8 mouse cellular contexts compared by ENCODE assay signal in the genomic region with DNA sequence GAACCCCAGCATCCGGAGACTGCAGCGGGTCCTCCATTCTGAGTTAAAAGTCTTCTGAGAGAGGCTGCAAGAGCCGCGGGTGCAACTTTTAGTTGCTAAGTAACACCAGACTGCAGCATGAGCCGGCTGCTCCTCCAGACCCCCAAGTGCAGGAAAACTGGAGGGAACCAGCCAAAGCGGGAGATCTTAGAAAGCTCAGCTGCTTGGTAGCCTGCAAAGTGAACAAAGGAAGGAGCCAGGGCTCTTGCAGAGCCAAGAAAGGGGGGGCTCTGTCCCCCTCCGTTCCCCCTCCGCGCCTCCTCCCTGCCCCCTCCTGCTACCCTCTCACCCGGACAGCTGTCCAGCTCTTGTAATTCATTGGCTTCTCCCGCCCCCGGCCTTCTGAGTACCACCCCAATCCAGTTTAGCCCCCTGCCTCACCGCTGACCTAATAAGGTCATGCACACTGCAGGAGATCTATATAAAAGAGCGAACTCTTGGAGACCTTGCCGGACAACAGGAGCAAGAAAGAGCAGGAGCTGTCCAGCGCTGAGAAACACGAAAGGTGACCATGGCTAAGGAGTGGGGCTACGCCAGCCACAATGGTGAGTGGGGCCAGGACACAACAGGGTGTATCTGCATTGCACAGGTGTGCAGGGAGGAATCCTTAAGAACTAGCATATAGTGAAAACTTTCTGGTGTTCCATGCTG. TPM values are rescaled to one million over a fixed set of nuclear protein-coding genes. Genes with fewer than 3 reads are reported as not detected.
A peak's percentile ranks its signal among the peaks of the same experiment; 100 is the strongest.
DNase-seq lines count a peak whose midpoint lies in the region; ATAC-seq and TF ChIP-seq lines count a peak whose summit lies in the region.

A gene (plus strand): TSS at position 491 of the 690 bp plus-strand sequence.

- H3K9ac ChIP-seq in forebrain, embryonic 16.5 days (replicated peaks; ENCODE audit: low read depth, low read length) = peak within 1 kb of the TSS; percentile 12
- H3K9ac ChIP-seq in hindbrain, embryonic 13.5 days = peak within 1 kb of the TSS; percentile 70

- DNase-seq in layer of hippocampus, adult 2 months (ENCODE audit: low spot score in 2 of 2) = no peak
- DNase-seq in layer of hippocampus, adult 9-11 months = no peak
- DNase-seq in adrenal gland, postnatal 25 days = peak; percentile 17
- no peak for DNase-seq in testis, postnatal 10 days (ENCODE audit: low spot score)
- no peak for DNase-seq in frontal cortex, adult 2 months (ENCODE audit: extremely low spot score in 1 of 2, low spot score in 1 of 2)

- no peak within 1 kb of the TSS for H3K27ac ChIP-seq in layer of hippocampus, adult 2 months
- H3K27ac ChIP-seq in forebrain, embryonic 16.5 days (ENCODE audit: low read length) = no peak within 1 kb of the TSS
- no peak within 1 kb of the TSS for H3K27ac ChIP-seq in hindbrain, embryonic 13.5 days

- peak within 1 kb of the TSS; percentile 50 for H3K4me3 ChIP-seq in layer of hippocampus, adult 2 months
- peak within 1 kb of the TSS; percentile 34 for H3K4me3 ChIP-seq in forebrain, embryonic 16.5 days (replicated peaks; ENCODE audit: low read length)
- peak within 1 kb of the TSS; percentile 44 for H3K4me3 ChIP-seq in hindbrain, embryonic 13.5 days
- peak within 1 kb of the TSS; percentile 74 for H3K4me3 ChIP-seq in megakaryocyte, embryonic 14.5 days (replicated peaks)

- no peak for TF ChIP-seq CTCF in layer of hippocampus, adult 2 months (conservative IDR thresholded peaks at IDR 0.05)

- peak within 1 kb of the TSS; percentile 56 for H3K4me2 ChIP-seq in forebrain, embryonic 16.5 days (ENCODE audit: low read length)
- H3K4me2 ChIP-seq in hindbrain, embryonic 13.5 days = peak within 1 kb of the TSS; percentile 89

- no peaks in the 10 kb centered on the region for H3K9me3 ChIP-seq in forebrain, embryonic 16.5 days (ENCODE audit: control insufficient read depth, low read length)
- no peaks in the 10 kb centered on the region for H3K9me3 ChIP-seq in hindbrain, embryonic 13.5 days
- H3K9me3 ChIP-seq in megakaryocyte, embryonic 14.5 days = no peaks in the 10 kb centered on the region

- H3K4me1 ChIP-seq in forebrain, embryonic 16.5 days (replicated peaks; ENCODE audit: control insufficient read depth, insufficient read depth, low read length) = peaks cover 11% of the 10 kb centered on the region
- H3K4me1 ChIP-seq in hindbrain, embryonic 13.5 days (replicated peaks) = peaks cover 16% of the 10 kb centered on the region
- H3K4me1 ChIP-seq in megakaryocyte, embryonic 14.5 days = peaks cover 11% of the 10 kb centered on the region

- H3K36me3 ChIP-seq in forebrain, embryonic 16.5 days (ENCODE audit: control insufficient read depth, insufficient read depth) = no peaks in the 10 kb centered on the region
- no peaks in the 10 kb centered on the region for H3K36me3 ChIP-seq in hindbrain, embryonic 13.5 days
- H3K36me3 ChIP-seq in megakaryocyte, embryonic 14.5 days (replicated peaks; ENCODE audit: low read length) = no peaks in the 10 kb centered on the region

- WGBS in forebrain, embryonic 16.5 days = 3% methylated on average over 16 of the region's 18 CpGs
- WGBS in hindbrain, embryonic 13.5 days = 3% methylated on average over 18 of the region's 18 CpGs

- H3K27me3 ChIP-seq in forebrain, embryonic 16.5 days (replicated peaks; ENCODE audit: control insufficient read depth, insufficient read depth, low read length) = no peaks in the 10 kb centered on the region
- 0 out of 2 replicates have a peak, but pooled peaks cover 4% of the 10 kb centered on the region for H3K27me3 ChIP-seq in hindbrain, embryonic 13.5 days
- peaks cover 25% of the 10 kb centered on the region for H3K27me3 ChIP-seq in megakaryocyte, embryonic 14.5 days (replicated peaks)

- peak; percentile 94 for ATAC-seq in forebrain, embryonic 16.5 days
- peak; percentile 91 for ATAC-seq in hindbrain, embryonic 13.5 days (ENCODE audit: low FRiP score)

RNA-seq across cellular contexts. Expression of the gene that starts here (rescaled TPM):
- under 1 TPM in 1 of 2 experiments, not detected in 1; 0.20 TPM for total RNA-seq in layer of hippocampus, adult 2 months (2021)
- total RNA-seq in adrenal gland, postnatal 25 days (2021) = 710 and 875 TPM in 2 replicates
- 1.2 and 2.2 TPM in 2 replicates for polyA plus RNA-seq in forebrain, embryonic 16.5 days (2015; fragmentation: Nextera tagmentation; extraction: Ambion mirVana)
- polyA plus RNA-seq in hindbrain, embryonic 13.5 days (2015; fragmentation: Nextera tagmentation; extraction: Ambion mirVana) = 1.1 and 1.4 TPM in 2 replicates
- not detected in 2 replicates for polyA plus RNA-seq in megakaryocyte, embryonic 14.5 days (2012; ENCODE audit: insufficient read depth, low replicate concordance)
- polyA plus RNA-seq in frontal cortex, adult 2 months (2012; rRNA removed) = 2.0 and 3.3 TPM in 2 replicates

Comparison
In these comparisons a context has a peak if more than half of its experiments do, and no peak if none do; other contexts are left out.
1. RNA of the gene that starts here (total RNA-seq): 710 to 875 TPM in adrenal gland, postnatal 25 days; 0.20 TPM in layer of hippocampus, adult 2 months; every median in the first group is over 100 times any median in the second.
2. Peak in every context shown above with its lines, with median percentiles within 50 percentile points of each other: H3K4me3 ChIP-seq.